Mouse (Mus musculus): ENCODE data around the gene Mfsd9. TPM values are rescaled to one million over a fixed set of nuclear protein-coding genes. Genes with fewer than 3 reads are reported as not detected.

The Mfsd9 gene
- total RNA-seq (2023) = 0.38 TPM

DNA sequence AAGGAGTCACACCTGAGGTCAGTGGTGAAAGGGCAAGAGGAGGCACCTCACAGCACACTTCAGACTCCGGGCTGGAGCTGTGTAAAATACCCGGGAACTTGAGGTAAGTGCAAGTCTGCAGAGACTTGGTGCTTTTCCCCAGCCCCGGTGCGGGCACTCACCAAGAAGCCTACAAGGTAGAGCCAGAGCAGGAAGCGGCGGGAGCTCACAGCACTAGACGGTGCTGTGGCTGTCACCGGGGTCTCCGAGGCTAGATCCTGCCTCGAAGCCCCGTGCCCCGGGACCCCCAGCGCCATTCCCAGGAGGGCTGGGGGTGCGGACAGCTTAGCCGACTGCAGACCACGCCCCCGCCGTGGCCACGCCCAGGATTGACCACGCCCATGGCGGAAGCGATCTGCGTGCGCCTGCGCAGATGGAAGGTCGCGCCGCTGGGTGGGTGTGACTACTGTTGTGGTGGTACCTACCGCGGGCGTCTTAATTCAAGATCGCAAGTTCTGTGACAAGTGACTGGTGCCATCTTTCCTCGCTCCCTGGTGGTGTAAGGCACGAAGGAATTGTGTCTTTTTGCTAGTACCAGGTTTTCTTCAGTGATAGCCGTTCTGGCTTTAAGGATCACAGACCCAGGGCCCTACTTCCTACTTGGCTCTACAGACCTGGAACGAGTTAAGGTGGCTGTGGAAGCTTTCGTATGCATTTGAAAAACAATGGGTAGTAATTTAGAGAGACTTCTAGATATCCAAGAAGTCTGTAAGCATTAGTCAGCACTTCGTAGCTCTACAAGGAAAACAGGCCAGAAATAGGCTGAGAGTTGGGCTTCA lies at the start of gene Mfsd9:
TSS of gene Mfsd9 (minus strand) at position 364 of the 818 bp plus-strand sequence.

DNA sequence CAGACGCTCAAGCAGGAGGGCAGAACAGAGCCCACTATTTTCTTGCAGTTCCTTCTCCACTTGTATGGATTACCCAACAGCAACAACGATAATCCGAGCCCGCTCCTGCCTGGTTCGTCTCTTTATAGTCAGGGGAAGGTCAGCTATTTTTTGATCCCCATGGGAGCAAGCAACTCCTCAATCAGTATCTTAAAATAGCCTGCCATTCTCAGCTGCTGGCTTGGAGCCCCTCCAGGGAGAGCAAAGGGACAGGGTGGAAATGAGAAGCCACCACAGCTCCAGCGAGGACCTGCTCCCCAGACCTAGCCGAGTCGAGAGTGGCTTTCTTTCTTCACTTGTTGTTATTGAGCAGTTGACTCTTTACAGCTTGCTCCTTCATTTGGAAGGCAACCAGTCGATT lies 14.9 kb upstream of the Mfsd9 start, which contains the start of gene Tmem182:
TSS of gene Tmem182 (plus strand) at position 251 of the 400 bp plus-strand sequence.

Other genes starting within 250 kb of the Mfsd9 start
- gene Slc9a4, start 210.6 kb downstream of the Mfsd9 start, total RNA-seq (2023) = not detected
- gene Slc9a2, start 110.1 kb downstream of the Mfsd9 start, total RNA-seq (2023) = not detected
- gene Tmem182, start 14.9 kb upstream of the Mfsd9 start, total RNA-seq (2023) = not detected